ENCODE assay signal across 22 mouse cellular contexts in the genomic region with DNA sequence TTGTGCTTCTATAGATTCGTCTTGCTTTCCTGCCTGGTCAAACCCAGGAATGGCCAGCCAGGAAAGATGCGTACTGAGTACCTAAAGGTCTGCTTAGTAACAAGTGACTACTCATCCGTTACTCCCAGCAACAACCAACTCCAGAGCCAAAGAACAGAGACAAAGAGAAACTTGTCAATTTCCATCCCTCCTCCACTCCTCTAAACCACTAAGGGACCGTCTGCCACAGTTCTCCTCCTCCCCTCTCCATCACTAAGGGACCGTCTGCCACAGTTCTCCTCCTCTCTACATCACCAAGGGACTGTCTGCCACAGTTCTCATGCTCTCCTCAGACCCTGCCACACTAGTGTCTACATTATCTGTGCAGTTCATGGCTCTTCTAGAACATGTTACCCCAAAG. TPM values are rescaled to one million over a fixed set of nuclear protein-coding genes. Genes with fewer than 3 reads are reported as not detected.
DNase-seq lines count a peak whose midpoint lies in the region; ATAC-seq and TF ChIP-seq lines count a peak whose summit lies in the region.
"Had no signal": no experiment of that assay in that cellular context is flagged by ENCODE, and none has a peak within 500 bp of the region (broad histone marks: within the 10 kb centered on the region; RNA-seq: fewer than 3 reads in every experiment).

No protein-coding gene starts in this region.

- H3K27me3 ChIP-seq in midbrain, embryonic 13.5 days: 0 out of 2 replicates have a peak, but pooled peaks cover 5% of the 10 kb centered on the region
- H3K27me3 ChIP-seq in midbrain, postnatal 0 days (ENCODE audit: insufficient read depth, low read length): no peaks in the 10 kb centered on the region
- H3K27me3 ChIP-seq: forebrain, embryonic 15.5 days; limb, embryonic 13.5 days; Patski had no signal

- peaks cover 32% of the 10 kb centered on the region for H3K36me3 ChIP-seq in midbrain, embryonic 13.5 days
- peaks cover 9% of the 10 kb centered on the region for H3K36me3 ChIP-seq in midbrain, postnatal 0 days (ENCODE audit: insufficient read depth, low read length)

- H3K4me3 ChIP-seq in midbrain, embryonic 13.5 days (replicated peaks): no peak overlapping the region
- H3K4me3 ChIP-seq in midbrain, postnatal 0 days (ENCODE audit: low read depth, low read length): no peak overlapping the region
- no peak overlapping the region for H3K4me3 ChIP-seq in embryonic fibroblast, embryonic 13.5 days (ENCODE audit: insufficient read depth, low read length)
- H3K4me3 ChIP-seq: forebrain, embryonic 15.5 days; heart, embryonic 13.5 days; limb, embryonic 13.5 days; lung, embryonic 15.5 days had no signal

- TF ChIP-seq CTCF in midbrain, postnatal 0 days (IDR thresholded peaks at IDR 0.05): no peak
- TF ChIP-seq CTCF in embryonic fibroblast, embryonic 13.5 days (IDR thresholded peaks at IDR 0.05; ENCODE audit: borderline replicate concordance, insufficient read depth, low read length): no peak

- no peak for TF ChIP-seq POLR2A in embryonic fibroblast, embryonic 13.5 days (IDR thresholded peaks at IDR 0.05; ENCODE audit: low read depth, low read length)

- DNase-seq in frontal cortex, postnatal 36 days (ENCODE audit: low spot score in 2 of 2): no peak
- DNase-seq in midbrain, postnatal 0 days (ENCODE audit: low spot score): no peak
- DNase-seq in ES-CJ7 (ENCODE audit: low read depth, low spot score): peak; percentile 51
- DNase-seq in lung, postnatal 14 days: no peak
- DNase-seq: cerebellum, adult 11-12 months; cerebellum, adult 9-11 months; embryo, embryonic 11 days; thymus, adult 2 months; thymus, postnatal 36 days had no signal

- H3K9me3 ChIP-seq in midbrain, embryonic 13.5 days: no peaks in the 10 kb centered on the region
- H3K9me3 ChIP-seq in midbrain, postnatal 0 days (ENCODE audit: low read length): no peaks in the 10 kb centered on the region
- H3K9me3 ChIP-seq: forebrain, embryonic 15.5 days; G1E; heart, embryonic 13.5 days; limb, embryonic 13.5 days; lung, embryonic 15.5 days had no signal

- 0 out of 2 replicates have a peak, but pooled peaks have one; percentile 32 for ATAC-seq in frontal cortex, adult (ENCODE audit: low TSS enrichment)
- ATAC-seq in midbrain, embryonic 13.5 days: no peak
- ATAC-seq in midbrain, postnatal 0 days (ENCODE audit: low FRiP score): no peak
- ATAC-seq: CD4-positive, CD25-positive, alpha-beta regulatory T cell, adult 4 months; forebrain, embryonic 15.5 days; hindbrain, embryonic 16.5 days had no signal

- 43% methylated on average over 5 of the region's 5 CpGs for WGBS in midbrain, embryonic 13.5 days
- WGBS in midbrain, postnatal 0 days: 42% methylated on average over 5 of the region's 5 CpGs

- H3K27ac ChIP-seq in midbrain, embryonic 13.5 days: no peak overlapping the region
- no peak overlapping the region for H3K27ac ChIP-seq in midbrain, postnatal 0 days (ENCODE audit: low read depth, low read length)
- H3K27ac ChIP-seq in embryonic fibroblast, embryonic 13.5 days (ENCODE audit: insufficient read depth, low read length): peak overlapping the region; percentile 16; the same call in 1 of the 2 replicates
- H3K27ac ChIP-seq: forebrain, embryonic 15.5 days; heart, embryonic 13.5 days; limb, embryonic 13.5 days; lung, embryonic 15.5 days had no signal

- peaks cover 31% of the 10 kb centered on the region for H3K4me1 ChIP-seq in midbrain, embryonic 13.5 days (replicated peaks)
- peaks cover 12% of the 10 kb centered on the region; the same call in 1 of the 2 replicates for H3K4me1 ChIP-seq in midbrain, postnatal 0 days (ENCODE audit: insufficient read depth, low read length)
- peaks cover 10% of the 10 kb centered on the region; the same call in 1 of the 2 replicates for H3K4me1 ChIP-seq in embryonic fibroblast, embryonic 13.5 days (ENCODE audit: control insufficient read depth, insufficient read depth, low read length)

- peak overlapping the region; percentile 25; the same call in 1 of the 2 replicates for H3K9ac ChIP-seq in midbrain, embryonic 13.5 days (replicated peaks)
- no peak overlapping the region for H3K9ac ChIP-seq in midbrain, postnatal 0 days (replicated peaks; ENCODE audit: low read length, poor library complexity, severe bottlenecking)
- H3K9ac ChIP-seq: forebrain, embryonic 15.5 days; lung, embryonic 15.5 days had no signal

- no peak overlapping the region for H3K4me2 ChIP-seq in midbrain, embryonic 13.5 days (replicated peaks)
- H3K4me2 ChIP-seq in midbrain, postnatal 0 days (ENCODE audit: low read depth, low read length, poor library complexity, severe bottlenecking): no peak overlapping the region
- H3K4me2 ChIP-seq: forebrain, embryonic 15.5 days; heart, embryonic 13.5 days; limb, embryonic 13.5 days; liver, embryonic 11.5 days; midbrain, embryonic 11.5 days had no signal

RNA-seq across cellular contexts. Expression of gene Zbtb43, which starts 3.1 kb away (rescaled TPM):
- 29.0 and 29.7 TPM in 2 replicates for polyA plus RNA-seq in midbrain, embryonic 13.5 days (2015; fragmentation: Nextera tagmentation; extraction: Ambion mirVana)
- 37.4 and 39.6 TPM in 2 replicates for total RNA-seq in midbrain, postnatal 0 days (2014; rRNA removed)
- polyA plus RNA-seq in midbrain, postnatal 0 days (2015; fragmentation: Nextera tagmentation; extraction: Ambion mirVana): 19.8 and 21.2 TPM in 2 replicates
- polyA plus RNA-seq in embryonic fibroblast, embryonic 13.5 days (2011; ENCODE audit: insufficient read length, low read depth, missing spikeins): 11.2 and 15.9 TPM in 2 replicates

RNA-seq across cellular contexts. Expression of gene Zbtb34, which starts 34.1 kb away (rescaled TPM):
- polyA plus RNA-seq in midbrain, embryonic 13.5 days (2015; fragmentation: Nextera tagmentation; extraction: Ambion mirVana): 6.9 and 7.3 TPM in 2 replicates
- total RNA-seq in midbrain, postnatal 0 days (2014; rRNA removed): 24.9 and 25.3 TPM in 2 replicates
- polyA plus RNA-seq in midbrain, postnatal 0 days (2015; fragmentation: Nextera tagmentation; extraction: Ambion mirVana): 3.1 and 3.8 TPM in 2 replicates
- polyA plus RNA-seq in embryonic fibroblast, embryonic 13.5 days (2011; ENCODE audit: insufficient read length, low read depth, missing spikeins): 9.7 and 11.0 TPM in 2 replicates
